Mouse (Mus musculus) bone marrow macrophage, adult 2 months (primary cell): Measurements from ENCODE around the gene Snai1. TPM values are rescaled to one million over a fixed set of nuclear protein-coding genes. Genes with fewer than 3 reads are reported as not detected.

ENCODE experiments used
- H3K27ac ChIP-seq: 2 replicates; pipeline ENCODE4 v1.5.1; 2012; ENCODE audit warnings: low read depth, low read length; ENCODE audit not compliant: insufficient read depth
- H3K4me1 ChIP-seq: 2 replicates; pipeline ENCODE4 v1.6.1; 2012; ENCODE audit warnings: low read length; ENCODE audit not compliant: control insufficient read depth, insufficient read depth
- H3K4me3 ChIP-seq: 2 replicates; pipeline ENCODE4 v1.5.1; 2012; ENCODE audit warnings: mild to moderate bottlenecking, low read length, moderate library complexity; ENCODE audit not compliant: insufficient read depth
- CTCF ChIP-seq: IDR thresholded peaks from 2 replicates; pipeline ENCODE4 v1.5.1; 2012; ENCODE audit warnings: low read depth, mild to moderate bottlenecking, low read length, moderate library complexity
- POLR2A ChIP-seq: IDR thresholded peaks from 2 replicates; pipeline ENCODE4 v1.6.1; 2012; ENCODE audit warnings: mild to moderate bottlenecking, low read depth, low read length, borderline replicate concordance
- polyA plus RNA-seq: library from polyadenylated mRNA; stranded (reverse); fragments of >200 nt; gene quantifications from 2 replicates; pipeline ENCODE4 v1.2.4, GENCODE M21; 2012; ENCODE audit not compliant: missing spikeins, insufficient read depth, insufficient read length

Gene Snai1
- polyA plus RNA-seq, 1 experiment: 0.79 TPM

- Histone ChIP-seq H3K4me3 (no peak overlapping the region), H3K4me1 (no peaks in the 10 kb centered on the region), H3K27ac (no peak overlapping the region)
- TF ChIP-seq POLR2A (no peak), CTCF (no peak)
Observed at GRCm38 (mm10) chr2:167576121-167576620, 38.2 kb downstream of the Snai1 start.

GRCm38 (mm10) chr2:167577186-167577785 lies 39.3 kb downstream of the Snai1 start:
- Histone ChIP-seq H3K4me1 (no peaks in the 10 kb centered on the region), H3K4me3 (no peak overlapping the region), H3K27ac (no peak overlapping the region)
- TF ChIP-seq CTCF (no peak), POLR2A (no peak)

- H3K4me1 ChIP-seq: no peaks in the 10 kb centered on the region
- H3K4me3 ChIP-seq: no peak overlapping the region
- no peak for TF ChIP-seq POLR2A
- TF ChIP-seq CTCF: no peak
Observed at GRCm38 (mm10) chr2:167578521-167578920, 40.5 kb downstream of the Snai1 start.

GRCm38 (mm10) chr2:167583161-167583952 lies 45.4 kb downstream of the Snai1 start:
- H3K27ac ChIP-seq: no peak overlapping the region
- H3K4me1 ChIP-seq: peaks cover 12% of the 10 kb centered on the region
- H3K4me3 ChIP-seq: no peak overlapping the region
- TF ChIP-seq POLR2A: no peak
- no peak for TF ChIP-seq CTCF

More at GRCm38 (mm10) chr2:167578521-167578920, 40.5 kb downstream of the Snai1 start:
- H3K27ac ChIP-seq: no peak overlapping the region

- TF ChIP-seq CTCF (no peak), POLR2A (no peak)
- H3K27ac ChIP-seq: no peak overlapping the region
- H3K4me1 ChIP-seq: peaks cover 14% of the 10 kb centered on the region
- no peak overlapping the region for H3K4me3 ChIP-seq
Observed at GRCm38 (mm10) chr2:167585273-167585672, 47.3 kb downstream of the Snai1 start.

- Histone ChIP-seq H3K27ac (no peak overlapping the region), H3K4me3 (no peak overlapping the region), H3K4me1 (peaks cover 14% of the 10 kb centered on the region)
- no peak for TF ChIP-seq POLR2A
- TF ChIP-seq CTCF: no peak
Observed at GRCm38 (mm10) chr2:167586041-167586440, 48.0 kb downstream of the Snai1 start.

GRCm38 (mm10) chr2:167586976-167587375 lies 49.0 kb downstream of the Snai1 start:
- Histone ChIP-seq H3K4me1 (peaks cover 14% of the 10 kb centered on the region), H3K27ac (no peak overlapping the region), H3K4me3 (no peak overlapping the region)
- TF ChIP-seq POLR2A (no peak), CTCF (no peak)

- Histone ChIP-seq H3K4me3 (peak overlapping the region; percentile 75), H3K27ac (peak overlapping the region; percentile 91), H3K4me1 (peaks cover 14% of the 10 kb centered on the region)
- TF ChIP-seq CTCF (no peak), POLR2A (no peak; the same call in 1 of the 2 replicates)
Observed at GRCm38 (mm10) chr2:167588774-167589577, 51.0 kb downstream of the Snai1 start.

Other genes starting within 250 kb of the Snai1 start
- gene B4galt5, start 189.0 kb upstream of the Snai1 start, polyA plus RNA-seq: 57.1 and 69.9 TPM in 2 replicates
- 23.4 and 27.4 TPM in 2 replicates for gene Slc9a8, start 116.5 kb upstream of the Snai1 start, polyA plus RNA-seq
- gene Rnf114, start 45.5 kb upstream of the Snai1 start, polyA plus RNA-seq: 115 and 117 TPM in 2 replicates
- 11.9 and 14.2 TPM in 2 replicates for gene Spata2, start 45.3 kb upstream of the Snai1 start, polyA plus RNA-seq
- gene Ube2v1, start 93.9 kb downstream of the Snai1 start, polyA plus RNA-seq: 132 and 166 TPM in 2 replicates
- 13.5 and 19.6 TPM in 2 replicates for gene Gm20431, start 123.3 kb downstream of the Snai1 start, polyA plus RNA-seq
- gene Cebpb, start 150.7 kb downstream of the Snai1 start, polyA plus RNA-seq: 109 and 122 TPM in 2 replicates
- gene Tmem189, start 151.6 kb downstream of the Snai1 start, polyA plus RNA-seq: 129 and 138 TPM in 2 replicates